Mouse (Mus musculus) intestine, embryonic 16.5 days (tissue): ENCODE measurements around the gene Tef. TPM values are rescaled to one million over a fixed set of nuclear protein-coding genes. Genes with fewer than 3 reads are reported as not detected.

Source experiments
- ATAC-seq: fragments of 200-750 bp; cut with Nextera tagmentation; 2 replicates; pipeline ENCODE4 v1.8.0; 2017; ENCODE audit warnings: moderate TSS enrichment, moderate library complexity
- H3K27ac ChIP-seq: fragments of 300-500 bp; sonication (generic); 2 replicates; pipeline ENCODE4 v1.5.1; 2014; ENCODE audit warnings: mild to moderate bottlenecking, low read length
- H3K27me3 ChIP-seq: fragments of 300-500 bp; sonication (generic); replicated peaks from 2 replicates; pipeline ENCODE4 v1.6.1; 2014; ENCODE audit warnings: low read length, control low read depth, mixed read lengths; ENCODE audit not compliant: control insufficient read depth, insufficient read depth
- H3K36me3 ChIP-seq: fragments of 300-500 bp; sonication (generic); 2 replicates; pipeline ENCODE4 v1.6.1; 2014; ENCODE audit warnings: low read length, control low read depth; ENCODE audit not compliant: control insufficient read depth, insufficient read depth
- H3K4me1 ChIP-seq: fragments of 300-500 bp; sonication (generic); 2 replicates; pipeline ENCODE4 v1.6.1; 2014; ENCODE audit warnings: low read length, control low read depth, mixed read lengths; ENCODE audit not compliant: control insufficient read depth, insufficient read depth
- H3K4me2 ChIP-seq: fragments of 300-500 bp; sonication (generic); 2 replicates; pipeline ENCODE4 v1.6.1; 2014; ENCODE audit warnings: low read depth, low read length, control low read depth
- H3K4me3 ChIP-seq: fragments of 300-500 bp; sonication (generic); 2 replicates; pipeline ENCODE4 v1.5.1; 2014; ENCODE audit warnings: mild to moderate bottlenecking, low read length
- H3K9ac ChIP-seq: fragments of 300-500 bp; sonication (generic); 2 replicates; pipeline ENCODE4 v1.6.1; 2014; ENCODE audit warnings: low read depth, low read length
- H3K9me3 ChIP-seq: fragments of 300-500 bp; sonication (generic); 2 replicates; pipeline ENCODE4 v1.6.1; 2016; ENCODE audit warnings: low read length, control low read depth; ENCODE audit not compliant: control insufficient read depth
- WGBS: fragments of 180-500 bp; shearing (Covaris S2); extraction: QIAGEN DNeasy Blood & Tissue Kit; methylation state at CpG from one replicate; pipeline ENCODE4 v1.1.7; 2014; 5-methylcytosine and 5-hydroxymethylcytosine counted together
- polyA plus RNA-seq: library from polyadenylated mRNA; unstranded; fragments of >200 nt; fragmentation: Nextera tagmentation; extraction: Ambion mirVana; gene quantifications from 2 replicates; pipeline ENCODE4 v1.2.1, GENCODE M21; 2015

The Tef gene
- polyA plus RNA-seq, 1 experiment from 2014 or later: 12.5 TPM

DNA sequence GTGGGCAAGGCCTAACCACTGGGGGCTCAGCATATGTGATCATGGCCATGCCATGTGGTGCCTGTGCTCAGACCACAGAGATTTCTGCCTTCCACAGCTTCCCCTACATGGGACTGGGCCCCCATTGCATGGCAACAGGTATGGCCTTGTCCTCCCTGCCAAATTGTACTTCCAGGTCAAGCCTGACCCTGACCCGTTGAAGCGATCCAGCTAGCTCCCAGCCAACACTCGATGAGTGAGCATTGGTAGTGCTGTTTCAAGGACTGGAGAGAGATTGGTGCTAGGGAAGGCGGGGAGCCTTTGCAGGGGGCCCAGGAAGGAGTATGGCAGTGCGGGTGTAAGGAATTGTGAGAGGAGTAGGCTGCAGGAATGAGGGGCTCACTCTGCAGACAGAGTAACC is 35.8 kb upstream of the Tef start:
- WGBS: 85% methylated on average over 5 of the region's 5 CpGs

GRCm38 (mm10) chr15:81769037-81769436 is 33.2 kb upstream of the Tef start:
- no peaks in the 10 kb centered on the region for H3K27me3 ChIP-seq
- H3K9me3 ChIP-seq: no peaks in the 10 kb centered on the region
- peak; percentile 23; the same call in 1 of the 2 replicates for ATAC-seq
- H3K27ac ChIP-seq: no peak overlapping the region
- peaks cover 2% of the 10 kb centered on the region for H3K36me3 ChIP-seq
- 59% methylated on average over 13 of the region's 13 CpGs for WGBS
- H3K9ac ChIP-seq: no peak overlapping the region
- no peaks in the 10 kb centered on the region for H3K4me1 ChIP-seq
- H3K4me2 ChIP-seq: no peak overlapping the region
- no peak overlapping the region for H3K4me3 ChIP-seq

More for the DNA sequence above, 35.8 kb upstream of the Tef start:
- Histone ChIP-seq H3K27ac (no peak overlapping the region), H3K4me3 (no peak overlapping the region), H3K36me3 (peaks cover 4% of the 10 kb centered on the region; the same call in 1 of the 2 replicates), H3K4me2 (no peak overlapping the region), H3K4me1 (no peaks in the 10 kb centered on the region), H3K9ac (no peak overlapping the region), H3K27me3 (no peaks in the 10 kb centered on the region), H3K9me3 (no peaks in the 10 kb centered on the region)
- no peak for ATAC-seq

DNA sequence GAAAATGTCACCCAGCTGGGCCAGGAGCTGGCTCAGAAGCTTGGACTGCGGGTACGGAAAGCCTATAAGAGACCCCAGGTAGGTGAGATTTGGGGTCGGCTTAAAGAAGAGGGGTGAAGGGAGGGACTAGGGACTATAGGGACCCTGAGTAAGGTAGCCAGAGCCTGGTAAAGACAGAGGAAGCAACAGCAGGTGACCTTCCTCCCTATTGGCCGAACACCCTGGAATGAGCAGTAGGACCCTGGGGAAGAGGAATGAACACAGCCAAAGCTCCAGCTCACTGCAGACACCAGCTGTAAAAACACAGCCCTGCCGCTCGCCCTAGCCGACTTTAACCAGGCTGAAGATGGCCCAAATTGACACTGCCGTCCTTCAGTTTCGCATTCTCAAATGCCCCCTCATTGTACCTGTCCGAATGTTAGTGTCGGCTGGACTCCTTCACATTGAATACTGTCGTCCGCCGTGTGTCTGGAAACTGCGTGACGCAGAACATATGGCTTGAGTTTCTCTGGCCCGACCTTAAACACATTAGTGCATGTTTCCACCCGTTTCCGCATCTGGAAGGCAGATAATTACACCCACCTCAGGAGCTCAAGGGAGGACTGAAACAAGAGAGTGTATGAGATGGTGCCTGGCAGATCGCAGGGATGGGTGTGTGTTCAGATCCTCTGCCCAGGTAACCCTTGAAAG is 29.6 kb upstream of the Tef start:
- H3K4me1 ChIP-seq: no peaks in the 10 kb centered on the region
- no peak overlapping the region for H3K4me2 ChIP-seq
- peaks cover 4% of the 10 kb centered on the region for H3K36me3 ChIP-seq
- ATAC-seq: no peak
- 77% methylated on average over 20 of the region's 20 CpGs for WGBS
- H3K9me3 ChIP-seq: no peaks in the 10 kb centered on the region
- no peak overlapping the region for H3K9ac ChIP-seq
- H3K4me3 ChIP-seq: no peak overlapping the region
- H3K27me3 ChIP-seq: no peaks in the 10 kb centered on the region
- H3K27ac ChIP-seq: no peak overlapping the region

GRCm38 (mm10) chr15:81774505-81775171 is 27.6 kb upstream of the Tef start:
- Histone ChIP-seq H3K27me3 (no peaks in the 10 kb centered on the region), H3K9me3 (no peaks in the 10 kb centered on the region), H3K36me3 (peaks cover 13% of the 10 kb centered on the region), H3K27ac (no peak overlapping the region), H3K4me3 (no peak overlapping the region), H3K9ac (no peak overlapping the region), H3K4me1 (no peaks in the 10 kb centered on the region), H3K4me2 (no peak overlapping the region)
- WGBS: 88% methylated on average over 15 of the region's 15 CpGs
- ATAC-seq: no peak

GRCm38 (mm10) chr15:81776631-81777422 is 25.4 kb upstream of the Tef start:
- H3K36me3 ChIP-seq: peaks cover 13% of the 10 kb centered on the region
- H3K27ac ChIP-seq: no peak overlapping the region
- no peak overlapping the region for H3K4me3 ChIP-seq
- no peak overlapping the region for H3K4me2 ChIP-seq
- ATAC-seq: no peak
- WGBS: 87% methylated on average over 11 of the region's 11 CpGs
- no peaks in the 10 kb centered on the region for H3K27me3 ChIP-seq
- H3K9me3 ChIP-seq: no peaks in the 10 kb centered on the region
- no peak overlapping the region for H3K9ac ChIP-seq
- H3K4me1 ChIP-seq: no peaks in the 10 kb centered on the region

GRCm38 (mm10) chr15:81781816-81782215 is 20.4 kb upstream of the Tef start:
- 85% methylated on average over 7 of the region's 7 CpGs for WGBS
- 0 out of 2 replicates have a peak, but pooled peaks cover 3% of the 10 kb centered on the region for H3K4me1 ChIP-seq
- H3K27me3 ChIP-seq: no peaks in the 10 kb centered on the region
- H3K27ac ChIP-seq: no peak overlapping the region
- ATAC-seq: no peak
- no peak overlapping the region for H3K9ac ChIP-seq
- no peaks in the 10 kb centered on the region for H3K9me3 ChIP-seq
- H3K4me2 ChIP-seq: no peak overlapping the region
- peaks cover 22% of the 10 kb centered on the region for H3K36me3 ChIP-seq
- H3K4me3 ChIP-seq: no peak overlapping the region

DNA sequence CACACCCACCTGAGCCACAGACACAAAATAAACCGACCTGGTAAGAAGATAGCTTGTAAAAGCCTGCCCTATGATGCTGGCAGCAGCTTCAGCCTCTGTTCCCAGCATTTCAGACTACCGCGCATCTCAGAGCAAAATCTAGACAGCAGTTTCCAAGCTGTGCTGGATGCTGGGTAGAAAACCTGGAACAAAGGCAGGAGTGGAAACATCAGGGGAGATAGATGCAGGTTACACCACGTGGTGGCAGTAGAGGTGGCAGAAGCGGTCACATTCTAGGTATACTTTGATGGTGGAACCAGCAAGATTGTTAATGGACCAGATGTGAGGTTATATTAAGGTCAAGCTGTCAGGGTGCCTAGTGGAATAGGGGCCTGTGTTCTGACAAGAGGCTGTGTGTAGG is 17.5 kb upstream of the Tef start:
- peaks cover 12% of the 10 kb centered on the region for H3K36me3 ChIP-seq
- WGBS: 55% methylated on average over 5 of the region's 5 CpGs
- H3K27me3 ChIP-seq: no peaks in the 10 kb centered on the region
- ATAC-seq: no peak
- H3K4me2 ChIP-seq: no peak overlapping the region
- H3K9me3 ChIP-seq: no peaks in the 10 kb centered on the region
- no peak overlapping the region for H3K27ac ChIP-seq
- H3K4me1 ChIP-seq: 0 out of 2 replicates have a peak, but pooled peaks cover 3% of the 10 kb centered on the region
- no peak overlapping the region for H3K9ac ChIP-seq
- H3K4me3 ChIP-seq: no peak overlapping the region

DNA sequence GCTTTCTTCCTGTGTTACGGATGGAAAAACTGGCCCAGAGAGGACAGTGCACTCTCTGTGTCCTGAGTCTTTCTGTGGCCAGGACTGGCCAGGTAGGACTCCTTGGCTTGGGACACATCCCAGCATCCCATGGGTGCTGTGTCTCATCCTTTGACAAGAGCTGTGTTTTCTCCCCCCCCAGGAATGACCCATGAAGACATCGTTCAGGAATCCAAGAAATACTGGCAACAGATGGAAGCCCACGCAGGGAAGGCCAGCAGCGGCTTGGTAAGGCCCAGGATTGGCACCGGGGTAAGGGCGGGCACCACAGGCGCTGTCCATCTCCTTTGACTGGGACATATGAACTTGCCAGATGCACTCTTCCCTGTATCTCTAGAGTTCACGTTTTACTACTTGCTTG is 16.5 kb upstream of the Tef start:
- Histone ChIP-seq H3K4me2 (no peak overlapping the region), H3K4me1 (0 out of 2 replicates have a peak, but pooled peaks cover 3% of the 10 kb centered on the region), H3K27ac (no peak overlapping the region), H3K27me3 (no peaks in the 10 kb centered on the region), H3K9ac (no peak overlapping the region), H3K9me3 (no peaks in the 10 kb centered on the region), H3K36me3 (peaks cover 12% of the 10 kb centered on the region; the same call in 1 of the 2 replicates), H3K4me3 (no peak overlapping the region)
- WGBS: 94% methylated on average over 8 of the region's 8 CpGs
- no peak for ATAC-seq

DNA sequence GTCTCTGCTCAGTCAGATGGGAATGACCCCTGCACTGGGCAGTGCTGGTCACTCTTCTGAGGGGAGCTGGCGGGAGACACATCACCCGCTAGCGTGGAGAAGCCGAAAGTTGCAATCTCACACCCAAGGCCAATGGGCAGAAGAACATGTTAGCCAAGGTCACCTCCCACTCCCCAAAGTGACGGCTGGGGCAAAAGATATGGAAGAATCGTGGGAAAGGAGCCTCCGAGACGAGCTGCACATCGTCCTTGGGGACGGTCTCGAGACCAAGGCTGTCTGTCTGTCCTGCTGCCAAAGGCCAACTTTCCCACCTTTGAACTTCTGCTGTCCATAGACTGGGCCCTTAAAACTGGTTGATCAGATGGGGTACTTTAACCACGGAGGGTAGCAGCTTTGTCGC is 14.7 kb upstream of the Tef start:
- Histone ChIP-seq H3K27me3 (no peaks in the 10 kb centered on the region), H3K4me1 (0 out of 2 replicates have a peak, but pooled peaks cover 3% of the 10 kb centered on the region), H3K27ac (no peak overlapping the region), H3K9ac (no peak overlapping the region), H3K4me2 (no peak overlapping the region), H3K9me3 (no peaks in the 10 kb centered on the region), H3K36me3 (peaks cover 18% of the 10 kb centered on the region; the same call in 1 of the 2 replicates), H3K4me3 (no peak overlapping the region)
- 95% methylated on average over 13 of the region's 13 CpGs for WGBS
- ATAC-seq: no peak
